Mouse (Mus musculus) heart, adult 2 months (tissue): ENCODE data around the gene Fam129a.

Experiments
- CTCF ChIP-seq: fragments of 200-600 bp; IDR thresholded peaks from 2 replicates; pipeline ENCODE4 v1.8.1; 2022; ENCODE audit warnings: antibody characterized with exemption, mild to moderate bottlenecking, moderate library complexity
- EP300 ChIP-seq: fragments of 200-500 bp; IDR thresholded peaks from 2 replicates; pipeline ENCODE4 v1.6.1; 2011; ENCODE audit warnings: low read depth, low read length, control low read depth; ENCODE audit not compliant: insufficient read depth
- POLR2A ChIP-seq: fragments of 200-500 bp; IDR thresholded peaks from 2 replicates; pipeline ENCODE4 v1.6.1; 2011; ENCODE audit warnings: mild to moderate bottlenecking, low read depth, low read length, control low read depth; ENCODE audit not compliant: insufficient read depth

- TF ChIP-seq CTCF (no peak), POLR2A (no peak), EP300 (no peak)
Observed at GRCm38 (mm10) chr1:151584565-151585216, 13.7 kb downstream of the Fam129a start.
